Mouse (Mus musculus) liver, embryonic 13.5 days (tissue): ENCODE results near the gene Kcnn1. TPM values are rescaled to one million over a fixed set of nuclear protein-coding genes. Genes with fewer than 3 reads are reported as not detected.

Experiments used
- ATAC-seq: fragments of 200-750 bp; cut with Nextera tagmentation; 2 replicates; pipeline ENCODE4 v1.8.0; 2017; ENCODE audit warnings: low read depth, mild to moderate bottlenecking, moderate number of reproducible peaks, moderate library complexity
- DNase-seq: peaks from one replicate; pipeline ENCODE4 v3.0.0; 2022
- H3K27ac ChIP-seq: fragments of 300-500 bp; sonication (generic); 2 replicates; pipeline ENCODE4 v1.5.1; 2015; ENCODE audit warnings: moderate library complexity, mild to moderate bottlenecking, inconsistent platforms
- H3K27me3 ChIP-seq: fragments of 300-500 bp; sonication (generic); 2 replicates; pipeline ENCODE4 v1.6.1; 2015; ENCODE audit warnings: mild to moderate bottlenecking, inconsistent platforms
- H3K36me3 ChIP-seq: fragments of 300-500 bp; sonication (generic); 2 replicates; pipeline ENCODE4 v1.6.1; 2015; ENCODE audit warnings: mild to moderate bottlenecking, inconsistent platforms
- H3K4me1 ChIP-seq: fragments of 300-500 bp; sonication (generic); replicated peaks from 2 replicates; pipeline ENCODE4 v1.6.1; 2015; ENCODE audit warnings: inconsistent platforms
- H3K4me2 ChIP-seq: fragments of 300-500 bp; sonication (generic); 2 replicates; pipeline ENCODE4 v1.6.1; 2015; ENCODE audit warnings: inconsistent platforms, mild to moderate bottlenecking, moderate library complexity
- H3K4me3 ChIP-seq: fragments of 300-500 bp; sonication (generic); replicated peaks from 2 replicates; pipeline ENCODE4 v1.5.1; 2015; ENCODE audit warnings: mild to moderate bottlenecking, inconsistent platforms
- H3K9ac ChIP-seq: fragments of 300-500 bp; sonication (generic); 2 replicates; pipeline ENCODE4 v1.6.1; 2015; ENCODE audit warnings: mild to moderate bottlenecking, inconsistent platforms
- H3K9me3 ChIP-seq: fragments of 300-500 bp; sonication (generic); replicated peaks from 2 replicates; pipeline ENCODE4 v1.6.1; 2016; ENCODE audit warnings: inconsistent platforms
- WGBS: fragments of 180-500 bp; shearing (Covaris S2); methylation state at CpG from one replicate; pipeline ENCODE4 v1.1.7; 2015; ENCODE audit not compliant: insufficient replicate concordance; 5-methylcytosine and 5-hydroxymethylcytosine counted together
- polyA plus RNA-seq: library from polyadenylated mRNA; unstranded; fragments of >200 nt; fragmentation: Nextera tagmentation; extraction: Ambion mirVana; gene quantifications from 2 replicates; pipeline ENCODE4 v1.2.1, GENCODE M21; 2015

The Kcnn1 gene
- polyA plus RNA-seq, 1 experiment from 2014 or later, result 0.29 TPM

- Histone ChIP-seq H3K4me2 (peak within 1 kb of the TSS; percentile 92), H3K9ac (peak within 1 kb of the TSS; percentile 95), H3K27ac (peak within 1 kb of the TSS; percentile 99), H3K36me3 (peaks cover 28% of the 10 kb centered on the region), H3K9me3 (no peaks in the 10 kb centered on the region), H3K4me3 (peak within 1 kb of the TSS; percentile 89), H3K4me1 (peaks cover 86% of the 10 kb centered on the region), H3K27me3 (no peaks in the 10 kb centered on the region)
- WGBS, result 1% methylated on average over 55 of the region's 55 CpGs
- DNase-seq (peak; percentile 100), ATAC-seq (peak; percentile 86)
Measured at GRCm38 (mm10) chr8:70839408-70840351, 23.4 kb downstream of the Kcnn1 start, which contains the start of gene Arrdc2. Gene Arrdc2, minus strand, starts transcription at chr8:70839720.

- WGBS, result 2% methylated on average over 66 of the region's 66 CpGs
- ATAC-seq (peak; percentile 15), DNase-seq (no peak)
- H3K4me2 ChIP-seq, result peak overlapping the region; percentile 92
- peak overlapping the region; percentile 95 for H3K9ac ChIP-seq
- peaks cover 35% of the 10 kb centered on the region for H3K36me3 ChIP-seq
- peak overlapping the region; percentile 99 for H3K27ac ChIP-seq
- H3K4me3 ChIP-seq, result peak overlapping the region; percentile 89
- peaks cover 87% of the 10 kb centered on the region for H3K4me1 ChIP-seq
- no peaks in the 10 kb centered on the region for H3K9me3 ChIP-seq
- H3K27me3 ChIP-seq, result no peaks in the 10 kb centered on the region
Measured at GRCm38 (mm10) chr8:70838654-70839407, 24.2 kb downstream of the Kcnn1 start.

- Histone ChIP-seq H3K27me3 (no peaks in the 10 kb centered on the region), H3K27ac (peak overlapping the region; percentile 99), H3K4me1 (peaks cover 88% of the 10 kb centered on the region), H3K4me2 (peak overlapping the region; percentile 92), H3K36me3 (peaks cover 35% of the 10 kb centered on the region), H3K9ac (peak overlapping the region; percentile 95), H3K9me3 (no peaks in the 10 kb centered on the region), H3K4me3 (peak overlapping the region; percentile 89)
- no peak for ATAC-seq
- no peak for DNase-seq
- WGBS, result 86% methylated on average over 12 of the region's 12 CpGs
Measured at GRCm38 (mm10) chr8:70836666-70837065, 26.4 kb downstream of the Kcnn1 start.

GRCm38 (mm10) chr8:70834071-70834470 is 29.0 kb downstream of the Kcnn1 start:
- Histone ChIP-seq H3K9ac (peak overlapping the region; percentile 95; the same call in 1 of the 2 replicates), H3K4me1 (peaks cover 74% of the 10 kb centered on the region), H3K27me3 (no peaks in the 10 kb centered on the region), H3K4me3 (no peak overlapping the region), H3K4me2 (no peak overlapping the region), H3K27ac (peak overlapping the region; percentile 99), H3K36me3 (peaks cover 35% of the 10 kb centered on the region), H3K9me3 (no peaks in the 10 kb centered on the region)
- 86% methylated on average over 3 of the region's 3 CpGs for WGBS
- DNase-seq (no peak), ATAC-seq (no peak)

GRCm38 (mm10) chr8:70833520-70833919 is 29.5 kb downstream of the Kcnn1 start:
- ATAC-seq (no peak), DNase-seq (no peak)
- Histone ChIP-seq H3K9ac (peak overlapping the region; percentile 36; the same call in 1 of the 2 replicates), H3K4me2 (0 out of 2 replicates have a peak overlapping the region, but pooled peaks have one; percentile 6), H3K27me3 (no peaks in the 10 kb centered on the region), H3K4me1 (peaks cover 70% of the 10 kb centered on the region), H3K36me3 (peaks cover 35% of the 10 kb centered on the region), H3K4me3 (no peak overlapping the region), H3K27ac (peak overlapping the region; percentile 99), H3K9me3 (no peaks in the 10 kb centered on the region)
- WGBS, result 62% methylated on average over 15 of the region's 15 CpGs

GRCm38 (mm10) chr8:70833018-70833482 is 30.0 kb downstream of the Kcnn1 start:
- DNase-seq, result no peak
- no peaks in the 10 kb centered on the region for H3K9me3 ChIP-seq
- peaks cover 35% of the 10 kb centered on the region for H3K36me3 ChIP-seq
- 37% methylated on average over 9 of the region's 9 CpGs for WGBS
- peak overlapping the region; percentile 36; the same call in 1 of the 2 replicates for H3K9ac ChIP-seq
- no peak for ATAC-seq
- H3K27me3 ChIP-seq, result no peaks in the 10 kb centered on the region
- no peak overlapping the region for H3K4me3 ChIP-seq
- H3K27ac ChIP-seq, result peak overlapping the region; percentile 99
- H3K4me2 ChIP-seq, result 0 out of 2 replicates have a peak overlapping the region, but pooled peaks have one; percentile 6
- H3K4me1 ChIP-seq, result peaks cover 65% of the 10 kb centered on the region

- Histone ChIP-seq H3K4me3 (no peak overlapping the region), H3K9me3 (no peaks in the 10 kb centered on the region), H3K9ac (no peak overlapping the region), H3K36me3 (peaks cover 34% of the 10 kb centered on the region), H3K4me2 (no peak overlapping the region), H3K27me3 (no peaks in the 10 kb centered on the region), H3K27ac (peak overlapping the region; percentile 99; the same call in 1 of the 2 replicates), H3K4me1 (peaks cover 58% of the 10 kb centered on the region)
- WGBS, result 81% methylated on average over 11 of the region's 11 CpGs
- ATAC-seq (no peak), DNase-seq (no peak)
Measured at GRCm38 (mm10) chr8:70832371-70832770, 30.7 kb downstream of the Kcnn1 start.

GRCm38 (mm10) chr8:70831517-70831916 is 31.5 kb downstream of the Kcnn1 start:
- Histone ChIP-seq H3K27ac (no peak overlapping the region), H3K4me1 (peaks cover 50% of the 10 kb centered on the region), H3K9ac (no peak overlapping the region), H3K36me3 (peaks cover 26% of the 10 kb centered on the region), H3K9me3 (no peaks in the 10 kb centered on the region), H3K27me3 (no peaks in the 10 kb centered on the region), H3K4me3 (no peak overlapping the region), H3K4me2 (no peak overlapping the region)
- WGBS, result 82% methylated on average over 8 of the region's 8 CpGs
- no peak for DNase-seq
- no peak for ATAC-seq

- Histone ChIP-seq H3K4me1 (peaks cover 13% of the 10 kb centered on the region), H3K9me3 (no peaks in the 10 kb centered on the region), H3K4me3 (no peak overlapping the region), H3K36me3 (no peaks in the 10 kb centered on the region), H3K27ac (no peak overlapping the region), H3K27me3 (peaks cover 2% of the 10 kb centered on the region), H3K4me2 (no peak overlapping the region), H3K9ac (no peak overlapping the region)
- 85% methylated on average over 1 of the region's 1 CpGs for WGBS
- ATAC-seq (no peak), DNase-seq (no peak)
Measured at GRCm38 (mm10) chr8:70827796-70828195, 35.3 kb downstream of the Kcnn1 start.

- DNase-seq (no peak), ATAC-seq (no peak)
- peaks cover 4% of the 10 kb centered on the region for H3K27me3 ChIP-seq
- WGBS, result 91% methylated on average over 2 of the region's 2 CpGs
- H3K36me3 ChIP-seq, result no peaks in the 10 kb centered on the region
- no peak overlapping the region for H3K9ac ChIP-seq
- H3K9me3 ChIP-seq, result no peaks in the 10 kb centered on the region
- no peak overlapping the region for H3K4me3 ChIP-seq
- no peak overlapping the region for H3K27ac ChIP-seq
- H3K4me2 ChIP-seq, result no peak overlapping the region
- peaks cover 7% of the 10 kb centered on the region for H3K4me1 ChIP-seq
Measured at GRCm38 (mm10) chr8:70827010-70827409, 36.0 kb downstream of the Kcnn1 start.

- no peak overlapping the region for H3K4me2 ChIP-seq
- H3K27ac ChIP-seq, result no peak overlapping the region
- DNase-seq, result no peak
- no peak overlapping the region for H3K9ac ChIP-seq
- no peak overlapping the region for H3K4me3 ChIP-seq
- WGBS, result 77% methylated on average over 8 of the region's 8 CpGs
- H3K27me3 ChIP-seq, result peaks cover 10% of the 10 kb centered on the region
- no peak for ATAC-seq
- peaks cover 15% of the 10 kb centered on the region for H3K4me1 ChIP-seq
- H3K9me3 ChIP-seq, result no peaks in the 10 kb centered on the region
- no peaks in the 10 kb centered on the region for H3K36me3 ChIP-seq
Measured at GRCm38 (mm10) chr8:70825816-70826215, 37.2 kb downstream of the Kcnn1 start.
